Mouse (Mus musculus): Measurements from ENCODE around the gene Fam171a2.

Fam171a2 gene

GRCm38 (mm10) chr11:102455740-102456396 lies 8.4 kb upstream of the Fam171a2 start:
- DNase-seq (ENCODE audit: low read depth, low spot score), result peak; percentile 66

- DNase-seq (ENCODE audit: low read depth, low spot score), result no peak
Observed at GRCm38 (mm10) chr11:102453131-102453530, 5.6 kb upstream of the Fam171a2 start.

GRCm38 (mm10) chr11:102449043-102450008 lies 1.8 kb upstream of the Fam171a2 start:
- no peak for DNase-seq (ENCODE audit: low read depth, low spot score)

DNA sequence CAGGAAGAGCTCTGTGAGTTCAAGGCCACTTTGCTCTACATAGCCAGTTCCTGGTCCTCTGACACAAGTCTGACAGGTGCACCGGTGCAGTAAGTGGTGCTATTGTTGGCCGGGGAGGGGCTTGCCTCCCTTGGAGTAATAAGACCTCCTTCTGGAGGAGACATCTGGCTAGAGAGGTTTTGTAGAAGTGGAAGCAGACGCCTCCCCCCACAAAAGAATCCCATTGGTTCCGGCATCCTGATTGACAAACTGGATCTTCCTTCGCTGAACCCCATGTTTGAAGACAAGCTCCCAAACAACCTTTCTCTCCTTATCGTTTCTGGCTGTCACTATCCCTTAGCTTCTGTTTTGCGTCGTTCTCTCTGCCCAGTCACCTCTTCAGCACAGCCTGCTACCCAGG lies 845 bp upstream of the Fam171a2 start:
- DNase-seq (ENCODE audit: low read depth, low spot score), result no peak

DNA sequence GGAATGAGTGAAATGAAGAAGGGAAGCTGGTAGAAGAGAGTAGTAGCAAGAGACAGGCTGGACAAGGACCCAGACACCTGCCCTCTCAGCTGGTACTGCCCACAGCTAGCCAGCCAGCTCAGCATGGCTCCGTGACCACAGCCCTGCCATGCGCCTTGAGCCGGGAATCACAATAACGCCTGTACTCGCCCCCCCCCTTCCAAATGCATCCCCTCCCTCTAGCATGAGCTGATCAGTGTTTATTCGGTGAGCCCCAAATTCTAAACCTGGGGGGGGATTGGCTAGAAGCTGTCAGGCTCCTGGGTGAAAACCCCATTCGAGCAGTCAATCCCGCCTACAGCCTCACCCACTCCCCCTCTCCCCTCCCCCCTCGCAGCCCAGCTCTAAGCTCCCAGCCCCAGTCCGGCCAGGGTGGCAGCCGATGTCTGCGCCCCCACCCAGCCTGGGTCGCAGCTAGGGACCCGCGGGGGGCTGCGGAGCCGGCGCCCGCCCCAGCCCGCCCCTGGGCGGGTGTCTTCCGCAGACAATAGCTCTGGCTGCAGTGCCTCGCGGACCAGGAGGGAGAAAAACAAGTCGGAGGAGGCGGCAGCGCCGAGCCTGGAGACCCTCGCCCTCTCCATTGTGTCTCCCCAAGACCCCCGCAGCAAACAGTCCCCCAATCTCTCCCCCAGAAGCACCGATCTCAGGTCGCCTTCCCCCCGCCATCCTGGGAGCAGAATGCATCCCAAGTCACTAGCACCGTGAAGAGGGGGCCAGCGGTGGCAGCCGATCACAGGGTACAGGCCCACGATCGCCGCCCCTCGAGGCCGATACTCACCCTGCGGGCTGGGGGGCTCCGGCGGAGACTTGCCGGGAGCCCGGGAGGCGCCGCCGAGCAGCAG lies 661 bp downstream of the Fam171a2 start:
- DNase-seq (ENCODE audit: low read depth, low spot score), result no peak

DNA sequence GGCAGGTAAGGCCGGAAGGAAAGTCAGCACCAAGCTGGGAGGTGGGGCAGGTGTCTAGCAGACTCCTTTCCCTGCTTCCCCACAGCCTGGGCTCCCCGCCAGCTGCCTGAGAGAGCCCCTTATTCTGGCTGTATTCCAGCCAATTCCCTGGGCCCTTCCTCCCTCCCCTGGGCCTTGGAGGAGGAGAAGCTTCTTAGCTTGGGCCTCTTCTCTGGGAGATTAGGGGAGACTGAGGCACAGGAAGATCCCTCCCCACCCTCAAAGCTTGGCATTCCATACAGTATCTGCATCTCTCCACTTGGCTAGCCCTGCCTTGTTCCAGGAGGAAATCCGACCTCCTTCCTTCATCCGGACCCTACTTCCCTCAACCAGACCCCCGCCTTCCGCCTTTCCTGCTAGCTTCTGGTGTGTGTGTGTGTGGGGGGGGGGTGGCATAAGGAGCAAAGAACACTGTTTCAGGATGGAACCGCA lies 1.6 kb downstream of the Fam171a2 start:
- no peak for DNase-seq (ENCODE audit: low read depth, low spot score)

- no peak for DNase-seq (ENCODE audit: low read depth, low spot score)
Observed at GRCm38 (mm10) chr11:102445264-102445890, 2.1 kb downstream of the Fam171a2 start.

DNA sequence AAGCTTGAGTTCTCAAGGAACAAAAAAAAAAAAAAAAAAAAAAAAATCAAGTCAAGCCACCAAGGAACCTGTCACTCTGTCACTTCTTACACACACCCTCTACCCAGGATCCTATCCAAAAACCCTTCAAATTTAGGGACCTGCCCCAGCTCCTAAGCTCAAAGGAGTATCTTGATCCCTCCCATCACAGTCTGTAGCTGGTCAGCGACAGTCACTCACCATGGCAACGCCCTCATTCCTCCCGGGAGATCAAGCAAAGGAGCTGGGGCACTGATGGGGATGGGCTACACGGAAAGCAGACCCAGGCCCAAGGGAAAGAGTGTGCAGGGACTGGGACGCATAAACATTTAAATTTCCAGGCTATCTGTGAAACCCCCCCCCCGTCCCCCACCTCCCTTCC lies 2.7 kb downstream of the Fam171a2 start:
- no peak for DNase-seq (ENCODE audit: low read depth, low spot score)

- DNase-seq (ENCODE audit: low read depth, low spot score), result no peak
Observed at GRCm38 (mm10) chr11:102444321-102444720, 3.2 kb downstream of the Fam171a2 start.

- DNase-seq (ENCODE audit: low read depth, low spot score), result no peak
Observed at GRCm38 (mm10) chr11:102443740-102444139, 3.7 kb downstream of the Fam171a2 start.

- no peak for DNase-seq (ENCODE audit: low read depth, low spot score)
Observed at GRCm38 (mm10) chr11:102442089-102442488, 5.4 kb downstream of the Fam171a2 start.

DNA sequence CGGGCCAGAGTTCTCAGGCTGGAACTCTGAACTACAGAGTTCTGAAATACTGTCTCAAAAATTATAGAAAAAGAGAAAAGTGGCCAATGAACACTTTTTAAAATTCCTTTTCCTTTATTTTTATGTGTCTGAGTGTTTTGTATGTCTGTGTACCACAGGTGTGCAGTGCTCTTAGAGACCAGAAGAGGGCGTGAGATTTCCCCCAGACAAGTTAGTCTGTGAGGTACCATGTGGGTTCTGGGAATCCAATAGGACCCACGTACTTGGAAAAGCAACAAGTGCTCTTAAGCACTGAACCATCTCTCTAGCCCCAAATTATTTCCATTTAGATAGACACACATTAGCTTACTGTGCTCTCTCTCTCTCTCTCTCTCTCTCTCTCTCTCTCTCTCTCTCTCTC lies 6.0 kb downstream of the Fam171a2 start:
- DNase-seq (ENCODE audit: low read depth, low spot score), result no peak

DNA sequence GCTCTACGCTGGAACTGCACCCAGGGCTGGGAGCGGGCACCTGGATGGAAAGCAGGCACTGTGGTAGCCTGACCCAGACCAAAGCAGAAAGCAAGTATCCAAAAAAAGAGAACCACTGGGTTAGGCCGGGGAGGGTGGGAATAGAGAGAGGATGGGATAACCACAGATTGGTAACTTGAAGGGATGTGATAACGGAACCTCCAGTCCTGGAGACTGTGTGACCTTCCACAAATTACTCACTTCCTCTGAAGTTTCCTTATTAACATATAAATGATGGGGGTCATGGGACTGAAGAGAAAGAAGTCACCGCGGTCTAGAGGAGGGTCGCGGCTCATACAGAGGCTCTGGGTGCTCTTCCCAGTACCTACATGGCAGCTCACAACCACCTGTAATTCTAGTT lies 7.2 kb downstream of the Fam171a2 start:
- no peak for DNase-seq (ENCODE audit: low read depth, low spot score)

- no peak for DNase-seq (ENCODE audit: low read depth, low spot score)
Observed at GRCm38 (mm10) chr11:102439093-102440082, 8.1 kb downstream of the Fam171a2 start.

DNA sequence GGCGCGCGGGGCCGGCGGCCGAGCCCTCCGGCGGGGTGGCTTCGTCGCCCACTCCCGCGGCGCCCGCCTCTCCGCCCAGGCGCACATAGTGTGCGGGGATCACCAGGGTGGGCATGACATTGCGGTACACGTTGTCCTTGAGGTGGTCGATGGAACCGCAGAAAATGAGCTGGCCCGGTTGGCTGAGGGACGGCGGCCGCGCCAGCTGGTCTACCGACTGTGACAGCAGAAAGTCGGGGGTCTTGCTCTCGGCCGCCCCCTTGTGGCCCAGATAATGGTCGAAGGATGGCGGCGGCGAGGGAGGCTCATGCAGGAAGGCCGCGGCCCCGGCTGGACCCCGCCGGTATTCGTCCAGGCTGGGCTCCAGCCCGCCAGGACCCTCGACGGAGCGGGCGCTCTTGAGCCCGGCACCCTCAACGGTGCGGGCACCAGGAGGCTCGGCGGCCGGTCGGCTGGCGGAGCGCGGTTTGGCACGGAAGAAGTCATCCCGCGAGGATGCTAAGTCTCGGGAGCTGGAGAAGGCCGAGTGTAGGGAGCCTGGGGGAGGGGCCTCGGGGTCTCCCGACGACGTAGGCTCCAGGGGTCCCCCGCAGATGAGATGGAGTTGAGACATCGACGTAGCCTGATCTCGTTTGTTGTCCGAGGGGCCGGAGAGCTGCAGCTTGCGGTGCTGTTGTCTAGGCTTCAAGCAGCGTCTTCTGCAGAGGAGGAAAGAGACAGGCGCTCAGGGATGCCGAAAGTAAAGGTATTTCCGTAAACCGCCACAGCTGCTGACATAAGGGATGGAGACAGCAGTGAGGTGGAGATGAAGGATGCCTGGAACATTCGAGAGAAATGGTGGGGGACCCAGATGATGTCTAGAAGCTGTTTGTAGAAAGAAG lies 9.0 kb downstream of the Fam171a2 start:
- DNase-seq (ENCODE audit: low read depth, low spot score), result peak; percentile 75

- peak; percentile 61 for DNase-seq (ENCODE audit: low read depth, low spot score)
Observed at GRCm38 (mm10) chr11:102437120-102438061, 10.1 kb downstream of the Fam171a2 start.

DNA sequence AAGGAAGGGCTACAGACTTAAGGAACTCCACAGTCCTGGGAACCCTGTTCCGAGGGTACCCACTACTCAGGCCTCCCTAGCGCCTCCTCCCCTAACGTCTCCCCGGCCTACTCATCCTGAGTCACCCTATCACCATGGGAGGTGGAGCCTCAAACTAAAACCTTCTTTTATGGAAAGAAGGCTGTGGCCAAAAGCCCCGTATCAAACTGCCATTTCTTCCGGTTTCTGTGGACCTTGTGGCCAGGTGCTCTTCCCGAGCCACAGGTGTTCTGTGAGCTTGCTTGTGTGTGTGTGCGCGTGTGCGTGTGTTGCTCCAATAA lies 11.1 kb downstream of the Fam171a2 start:
- no peak for DNase-seq (ENCODE audit: low read depth, low spot score)

Measured in retina, postnatal 7 days (tissue).